Mouse (Mus musculus): ENCODE measurements around the gene Vwa3a. TPM values are rescaled to one million over a fixed set of nuclear protein-coding genes. Genes with fewer than 3 reads are reported as not detected.

Vwa3a gene
- polyA plus RNA-seq, 1 experiment: 0.02 TPM

- no peak for DNase-seq (ENCODE audit: low read depth in 1 of 2, low spot score in 2 of 2)
Measured at GRCm38 (mm10) chr7:120722063-120722462, 17.1 kb upstream of the Vwa3a start.

DNA sequence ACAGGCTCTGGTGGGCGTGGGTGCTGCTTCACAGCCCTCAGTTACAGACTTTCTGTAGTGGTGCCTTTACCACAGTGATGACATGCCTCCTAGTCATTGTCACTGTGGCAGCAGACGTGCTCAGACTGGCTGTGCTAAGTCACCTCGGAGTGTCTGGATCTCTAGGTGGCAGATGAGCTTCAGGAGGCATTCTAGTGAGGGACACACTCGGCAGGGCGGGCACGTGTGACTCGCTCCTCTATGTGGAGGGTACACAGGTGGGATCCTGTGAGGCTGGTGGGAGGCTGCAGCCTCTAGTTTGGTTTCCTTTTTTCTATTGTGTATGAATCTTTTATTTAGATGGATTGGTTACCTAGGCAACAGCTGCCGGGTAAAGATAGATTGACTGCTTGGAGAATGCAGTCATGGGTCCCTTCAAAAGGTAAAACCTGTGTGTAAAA, 16.3 kb upstream of the Vwa3a start:
- H3K27ac ChIP-seq (ENCODE audit: insufficient read depth, low read length): no peak overlapping the region
- no peak for DNase-seq (ENCODE audit: low read depth in 1 of 2, low spot score in 2 of 2)
- WGBS: 86% methylated on average over 8 of the region's 8 CpGs
- 0 out of 2 replicates have a peak, but pooled peaks cover 3% of the 10 kb centered on the region for H3K36me3 ChIP-seq (ENCODE audit: control insufficient read depth, insufficient read depth, low read length)
- no peaks in the 10 kb centered on the region for H3K4me1 ChIP-seq (ENCODE audit: control insufficient read depth, insufficient read depth, insufficient read length)
- no peaks in the 10 kb centered on the region for H3K27me3 ChIP-seq (ENCODE audit: control insufficient read depth, insufficient read depth, low read length)
- no peak overlapping the region for H3K4me3 ChIP-seq (ENCODE audit: extremely low read depth, insufficient read depth, insufficient read length)
- no peak for TF ChIP-seq CTCF (IDR thresholded peaks at IDR 0.05; ENCODE audit: extremely low read depth, insufficient read depth, insufficient read length, insufficient replicate concordance)
- no peak for TF ChIP-seq POLR2A (IDR thresholded peaks at IDR 0.05; ENCODE audit: low read depth, low read length)

More at GRCm38 (mm10) chr7:120722063-120722462, 17.1 kb upstream of the Vwa3a start:
- TF ChIP-seq CTCF (IDR thresholded peaks at IDR 0.05; ENCODE audit: extremely low read depth, insufficient read depth, insufficient read length, insufficient replicate concordance) (no peak), POLR2A (IDR thresholded peaks at IDR 0.05; ENCODE audit: low read depth, low read length) (no peak)
- Histone ChIP-seq H3K27ac (ENCODE audit: insufficient read depth, low read length) (no peak overlapping the region), H3K27me3 (ENCODE audit: control insufficient read depth, insufficient read depth, low read length) (no peaks in the 10 kb centered on the region), H3K4me3 (ENCODE audit: extremely low read depth, insufficient read depth, insufficient read length) (no peak overlapping the region), H3K4me1 (ENCODE audit: control insufficient read depth, insufficient read depth, insufficient read length) (no peaks in the 10 kb centered on the region), H3K36me3 (ENCODE audit: control insufficient read depth, insufficient read depth, low read length) (0 out of 2 replicates have a peak, but pooled peaks cover 3% of the 10 kb centered on the region)
- 91% methylated on average over 4 of the region's 4 CpGs for WGBS

DNA sequence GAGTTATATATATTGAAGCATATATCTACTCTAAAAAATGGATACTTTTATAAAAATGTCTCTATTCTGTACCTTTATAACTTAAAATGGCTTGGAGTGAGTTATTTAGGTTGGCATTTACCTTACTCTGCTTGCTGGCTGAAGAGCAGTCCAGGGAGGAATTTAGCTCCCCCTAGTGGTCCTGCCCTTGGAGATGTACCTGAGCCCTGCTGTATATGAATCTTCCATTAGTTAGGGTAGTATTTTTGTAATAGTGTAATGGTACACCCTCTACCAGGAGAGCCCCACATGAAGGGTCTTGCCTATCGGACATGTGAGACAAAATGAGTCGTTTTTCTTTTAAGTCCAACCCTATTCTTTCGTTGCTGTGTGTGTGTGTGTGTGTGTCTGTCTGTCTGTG, 11.5 kb upstream of the Vwa3a start:
- DNase-seq (ENCODE audit: low read depth in 1 of 2, low spot score in 2 of 2): peak; percentile 27 to 45
- Histone ChIP-seq H3K4me3 (ENCODE audit: extremely low read depth, insufficient read depth, insufficient read length) (no peak overlapping the region), H3K4me1 (ENCODE audit: control insufficient read depth, insufficient read depth, insufficient read length) (no peaks in the 10 kb centered on the region; the same call in none of the 2 replicates), H3K36me3 (ENCODE audit: control insufficient read depth, insufficient read depth, low read length) (peaks cover 5% of the 10 kb centered on the region; the same call in 1 of the 2 replicates), H3K27me3 (ENCODE audit: control insufficient read depth, insufficient read depth, low read length) (no peaks in the 10 kb centered on the region), H3K27ac (ENCODE audit: insufficient read depth, low read length) (no peak overlapping the region)
- TF ChIP-seq POLR2A (IDR thresholded peaks at IDR 0.05; ENCODE audit: low read depth, low read length) (no peak), CTCF (IDR thresholded peaks at IDR 0.05; ENCODE audit: extremely low read depth, insufficient read depth, insufficient read length, insufficient replicate concordance) (peak; percentile 43; the same call in 1 of the 2 replicates)
- WGBS: 73% methylated on average over 3 of the region's 3 CpGs

- TF ChIP-seq POLR2A (IDR thresholded peaks at IDR 0.05; ENCODE audit: low read depth, low read length) (no peak), CTCF (IDR thresholded peaks at IDR 0.05; ENCODE audit: extremely low read depth, insufficient read depth, insufficient read length, insufficient replicate concordance) (no peak)
- Histone ChIP-seq H3K27ac (ENCODE audit: insufficient read depth, low read length) (no peak overlapping the region), H3K4me1 (ENCODE audit: control insufficient read depth, insufficient read depth, insufficient read length) (no peaks in the 10 kb centered on the region; the same call in none of the 2 replicates), H3K4me3 (ENCODE audit: extremely low read depth, insufficient read depth, insufficient read length) (no peak overlapping the region), H3K27me3 (ENCODE audit: control insufficient read depth, insufficient read depth, low read length) (no peaks in the 10 kb centered on the region), H3K36me3 (ENCODE audit: control insufficient read depth, insufficient read depth, low read length) (peaks cover 5% of the 10 kb centered on the region; the same call in 1 of the 2 replicates)
- DNase-seq (ENCODE audit: low read depth in 1 of 2, low spot score in 2 of 2): no peak
- 22% methylated on average over 5 of the region's 5 CpGs for WGBS
Measured at GRCm38 (mm10) chr7:120729635-120730034, 9.5 kb upstream of the Vwa3a start.

GRCm38 (mm10) chr7:120732906-120733305, 6.2 kb upstream of the Vwa3a start:
- no peak for DNase-seq (ENCODE audit: low read depth in 1 of 2, low spot score in 2 of 2)
- Histone ChIP-seq H3K27me3 (ENCODE audit: control insufficient read depth, insufficient read depth, low read length) (no peaks in the 10 kb centered on the region), H3K36me3 (ENCODE audit: control insufficient read depth, insufficient read depth, low read length) (peaks cover 3% of the 10 kb centered on the region; the same call in 1 of the 2 replicates), H3K4me1 (ENCODE audit: control insufficient read depth, insufficient read depth, insufficient read length) (no peaks in the 10 kb centered on the region; the same call in none of the 2 replicates), H3K4me3 (ENCODE audit: extremely low read depth, insufficient read depth, insufficient read length) (no peak overlapping the region), H3K27ac (ENCODE audit: insufficient read depth, low read length) (no peak overlapping the region)
- WGBS: 88% methylated on average over 7 of the region's 7 CpGs
- TF ChIP-seq POLR2A (IDR thresholded peaks at IDR 0.05; ENCODE audit: low read depth, low read length) (no peak), CTCF (IDR thresholded peaks at IDR 0.05; ENCODE audit: extremely low read depth, insufficient read depth, insufficient read length, insufficient replicate concordance) (no peak)

DNA sequence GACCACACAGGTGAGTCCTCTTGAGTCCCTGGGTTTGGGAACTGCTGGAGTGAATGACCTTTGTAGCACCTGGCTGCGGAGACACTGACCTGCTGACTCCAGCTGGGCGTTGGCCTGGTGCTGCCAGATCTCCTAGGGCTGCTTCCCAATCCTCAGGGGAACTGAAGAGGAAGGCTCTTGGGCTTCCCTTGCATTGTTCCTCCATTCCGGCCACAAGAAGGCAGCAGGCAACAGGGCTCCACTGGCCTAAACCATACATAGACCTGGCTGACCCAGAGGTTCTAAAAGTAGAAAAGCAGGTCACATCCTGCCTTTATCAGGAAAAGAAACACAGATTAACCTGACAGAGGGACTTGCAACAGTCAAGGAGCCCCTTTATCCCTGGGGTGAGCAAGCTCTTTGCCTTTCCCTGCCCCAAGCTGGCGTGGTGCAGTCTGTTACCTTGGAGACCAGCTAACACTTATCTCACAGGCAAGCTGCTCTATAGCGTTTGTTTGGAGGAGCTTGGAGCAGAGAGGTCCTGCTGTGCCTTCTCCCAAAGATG, 512 bp downstream of the Vwa3a start:
- no peaks in the 10 kb centered on the region for H3K27me3 ChIP-seq (ENCODE audit: control insufficient read depth, insufficient read depth, low read length)
- H3K27ac ChIP-seq (ENCODE audit: insufficient read depth, low read length): no peak overlapping the region
- 46% methylated on average over 5 of the region's 5 CpGs for WGBS
- H3K4me3 ChIP-seq (ENCODE audit: extremely low read depth, insufficient read depth, insufficient read length): no peak overlapping the region
- DNase-seq (ENCODE audit: low read depth in 1 of 2, low spot score in 2 of 2): no peak
- H3K4me1 ChIP-seq (ENCODE audit: control insufficient read depth, insufficient read depth, insufficient read length): no peaks in the 10 kb centered on the region
- H3K36me3 ChIP-seq (ENCODE audit: control insufficient read depth, insufficient read depth, low read length): no peaks in the 10 kb centered on the region
- TF ChIP-seq POLR2A (IDR thresholded peaks at IDR 0.05; ENCODE audit: low read depth, low read length) (no peak), CTCF (IDR thresholded peaks at IDR 0.05; ENCODE audit: extremely low read depth, insufficient read depth, insufficient read length, insufficient replicate concordance) (no peak)

Data from spleen, adult 2 months (tissue).